Mouse (Mus musculus): ENCODE data around the gene Msx1.
"Not testable (repeated sequence)": the region's sequence is repeated elsewhere in the genome, so short reads cannot be mapped to it uniquely, and the experiment has no call there.

Msx1 gene

GRCm38 (mm10) chr5:37824461-37824795 is at the start of gene Msx1:
Gene Msx1, minus strand, starts transcription at chr5:37824583.
- DNase-seq: peak; percentile 67 to 75

- DNase-seq: no peak
Observed at GRCm38 (mm10) chr5:37865471-37865870, 41.1 kb upstream of the Msx1 start.

- no peak for DNase-seq
Observed at GRCm38 (mm10) chr5:37864309-37864708, 39.9 kb upstream of the Msx1 start.

GRCm38 (mm10) chr5:37860846-37861245 is 36.5 kb upstream of the Msx1 start:
- no peak for DNase-seq

GRCm38 (mm10) chr5:37860151-37860721 is 35.9 kb upstream of the Msx1 start:
- DNase-seq: no peak

- DNase-seq: no peak
Observed at GRCm38 (mm10) chr5:37857763-37858545, 33.6 kb upstream of the Msx1 start.

- DNase-seq: no peak
Observed at GRCm38 (mm10) chr5:37856057-37856456, 31.7 kb upstream of the Msx1 start.

GRCm38 (mm10) chr5:37854233-37854632 is 29.9 kb upstream of the Msx1 start:
- no peak for DNase-seq

GRCm38 (mm10) chr5:37851305-37851982 is 27.1 kb upstream of the Msx1 start:
- DNase-seq: no peak

- DNase-seq: no peak
Observed at GRCm38 (mm10) chr5:37848991-37849719, 24.8 kb upstream of the Msx1 start.

- no peak for DNase-seq
Observed at GRCm38 (mm10) chr5:37836267-37836646, 11.9 kb upstream of the Msx1 start.

GRCm38 (mm10) chr5:37835590-37836266 is 11.3 kb upstream of the Msx1 start:
- DNase-seq: no peak

- DNase-seq: no peak
Observed at GRCm38 (mm10) chr5:37832766-37833165, 8.4 kb upstream of the Msx1 start.

- no peak for DNase-seq
Observed at GRCm38 (mm10) chr5:37832031-37832430, 7.6 kb upstream of the Msx1 start.

- DNase-seq: not testable (repeated sequence)
Observed at GRCm38 (mm10) chr5:37830436-37830835, 6.1 kb upstream of the Msx1 start.

- no peak for DNase-seq
Observed at GRCm38 (mm10) chr5:37829926-37830325, 5.5 kb upstream of the Msx1 start.

- no peak for DNase-seq
Observed at GRCm38 (mm10) chr5:37829296-37829670, 4.9 kb upstream of the Msx1 start.

- DNase-seq: no peak
Observed at GRCm38 (mm10) chr5:37828591-37829295, 4.4 kb upstream of the Msx1 start.

- DNase-seq: no peak
Observed at GRCm38 (mm10) chr5:37828001-37828400, 3.6 kb upstream of the Msx1 start.

GRCm38 (mm10) chr5:37827626-37827950 is 3.2 kb upstream of the Msx1 start:
- DNase-seq: no peak

GRCm38 (mm10) chr5:37826706-37827625 is 2.6 kb upstream of the Msx1 start:
- DNase-seq: no peak
